Mouse (Mus musculus) ZHBTc4 (cell line): ENCODE results near the gene Pnldc1.
"Not testable (repeated sequence)": the region's sequence is repeated elsewhere in the genome, so short reads cannot be mapped to it uniquely, and the experiment has no call there.

ENCODE experiments used
- DNase-seq: peaks from one replicate; pipeline ENCODE4 v3.0.0-alpha.2; 2011; ENCODE audit warnings: low read depth, low spot score

The Pnldc1 gene

GRCm38 (mm10) chr17:12909361-12910280 is at the start of gene Pnldc1:
Pnldc1 (minus strand) TSS chr17:12910230.
- DNase-seq, result peak; percentile 87

GRCm38 (mm10) chr17:12959377-12959776 is 49.3 kb upstream of the Pnldc1 start:
- not testable (repeated sequence) for DNase-seq

- DNase-seq, result no peak
Observed at GRCm38 (mm10) chr17:12956664-12957063, 46.6 kb upstream of the Pnldc1 start.

GRCm38 (mm10) chr17:12949669-12950068 is 39.6 kb upstream of the Pnldc1 start:
- no peak for DNase-seq

GRCm38 (mm10) chr17:12942459-12943162 is 32.6 kb upstream of the Pnldc1 start:
- no peak for DNase-seq

GRCm38 (mm10) chr17:12941543-12942260 is 31.7 kb upstream of the Pnldc1 start:
- no peak for DNase-seq

GRCm38 (mm10) chr17:12940151-12940805 is 30.2 kb upstream of the Pnldc1 start, which contains the start of gene Acat3:
Acat3 (minus strand) TSS chr17:12940600.
- DNase-seq, result no peak

- DNase-seq, result not testable (repeated sequence)
Observed at GRCm38 (mm10) chr17:12939377-12940148, 29.5 kb upstream of the Pnldc1 start.

- no peak for DNase-seq
Observed at GRCm38 (mm10) chr17:12938077-12938476, 28.0 kb upstream of the Pnldc1 start.

- DNase-seq, result no peak
Observed at GRCm38 (mm10) chr17:12937412-12937970, 27.5 kb upstream of the Pnldc1 start.

- no peak for DNase-seq
Observed at GRCm38 (mm10) chr17:12935719-12936118, 25.7 kb upstream of the Pnldc1 start.

- DNase-seq, result not testable (repeated sequence)
Observed at GRCm38 (mm10) chr17:12931576-12931975, 21.5 kb upstream of the Pnldc1 start.

GRCm38 (mm10) chr17:12925703-12926180 is 15.7 kb upstream of the Pnldc1 start:
- no peak for DNase-seq

- DNase-seq, result peak; percentile 32
Observed at GRCm38 (mm10) chr17:12925001-12925400, 15.0 kb upstream of the Pnldc1 start.

GRCm38 (mm10) chr17:12921073-12921472 is 11.0 kb upstream of the Pnldc1 start:
- DNase-seq, result no peak

- peak; percentile 87 for DNase-seq
Observed at GRCm38 (mm10) chr17:12916588-12917380, 6.8 kb upstream of the Pnldc1 start.

GRCm38 (mm10) chr17:12915881-12916583 is 6.0 kb upstream of the Pnldc1 start, which contains the start of gene Mrpl18:
Mrpl18 (minus strand) TSS chr17:12916345.
- peak; percentile 100 for DNase-seq

GRCm38 (mm10) chr17:12915488-12915880 is 5.5 kb upstream of the Pnldc1 start, which contains the start of gene Tcp1:
Tcp1 (plus strand) TSS chr17:12915701.
- DNase-seq, result no peak
